Mouse (Mus musculus) kidney, embryonic 15.5 days (tissue): ENCODE data around the gene Acads. TPM values are rescaled to one million over a fixed set of nuclear protein-coding genes. Genes with fewer than 3 reads are reported as not detected.
A peak's percentile ranks its signal among the peaks of the same experiment; 100 is the strongest.

ENCODE experiments used
- ATAC-seq: fragments of 200-750 bp; cut with Nextera tagmentation; replicated peaks from 2 replicates; pipeline ENCODE4 v1.8.0; 2017; ENCODE audit warnings: moderate TSS enrichment; ENCODE audit not compliant: low FRiP score
- H3K27ac ChIP-seq: fragments of 300-500 bp; sonication (generic); 2 replicates; pipeline ENCODE4 v1.5.1; 2015; ENCODE audit warnings: mild to moderate bottlenecking, inconsistent platforms
- H3K27me3 ChIP-seq: fragments of 300-500 bp; sonication (generic); 2 replicates; pipeline ENCODE4 v1.6.1; 2015; ENCODE audit warnings: inconsistent platforms
- H3K36me3 ChIP-seq: fragments of 300-500 bp; sonication (generic); 2 replicates; pipeline ENCODE4 v1.6.1; 2015; ENCODE audit warnings: inconsistent platforms
- H3K4me1 ChIP-seq: fragments of 300-500 bp; sonication (generic); 2 replicates; pipeline ENCODE4 v1.6.1; 2015; ENCODE audit warnings: inconsistent platforms
- H3K4me2 ChIP-seq: fragments of 300-500 bp; sonication (generic); 2 replicates; pipeline ENCODE4 v1.6.1; 2015; ENCODE audit warnings: moderate library complexity, mild to moderate bottlenecking, inconsistent platforms
- H3K4me3 ChIP-seq: fragments of 300-500 bp; sonication (generic); replicated peaks from 2 replicates; pipeline ENCODE4 v1.5.1; 2015; ENCODE audit warnings: mild to moderate bottlenecking, inconsistent platforms
- H3K9ac ChIP-seq: fragments of 300-500 bp; sonication (generic); 2 replicates; pipeline ENCODE4 v1.6.1; 2015; ENCODE audit warnings: mild to moderate bottlenecking, inconsistent platforms
- H3K9me3 ChIP-seq: fragments of 300-500 bp; sonication (generic); replicated peaks from 2 replicates; pipeline ENCODE4 v1.6.1; 2016; ENCODE audit warnings: inconsistent platforms
- WGBS: fragments of 180-500 bp; shearing (Covaris S2); methylation state at CpG from one replicate; pipeline ENCODE4 v1.1.7; 2015; ENCODE audit warnings: mixed read lengths; 5-methylcytosine and 5-hydroxymethylcytosine counted together
- polyA plus RNA-seq: library from polyadenylated mRNA; unstranded; fragments of >200 nt; fragmentation: Nextera tagmentation; extraction: Ambion mirVana; gene quantifications from 2 replicates; pipeline ENCODE4 v1.2.1, GENCODE M21; 2015

Gene Acads
- polyA plus RNA-seq, 1 experiment from 2014 or later: 94.7 TPM

DNA sequence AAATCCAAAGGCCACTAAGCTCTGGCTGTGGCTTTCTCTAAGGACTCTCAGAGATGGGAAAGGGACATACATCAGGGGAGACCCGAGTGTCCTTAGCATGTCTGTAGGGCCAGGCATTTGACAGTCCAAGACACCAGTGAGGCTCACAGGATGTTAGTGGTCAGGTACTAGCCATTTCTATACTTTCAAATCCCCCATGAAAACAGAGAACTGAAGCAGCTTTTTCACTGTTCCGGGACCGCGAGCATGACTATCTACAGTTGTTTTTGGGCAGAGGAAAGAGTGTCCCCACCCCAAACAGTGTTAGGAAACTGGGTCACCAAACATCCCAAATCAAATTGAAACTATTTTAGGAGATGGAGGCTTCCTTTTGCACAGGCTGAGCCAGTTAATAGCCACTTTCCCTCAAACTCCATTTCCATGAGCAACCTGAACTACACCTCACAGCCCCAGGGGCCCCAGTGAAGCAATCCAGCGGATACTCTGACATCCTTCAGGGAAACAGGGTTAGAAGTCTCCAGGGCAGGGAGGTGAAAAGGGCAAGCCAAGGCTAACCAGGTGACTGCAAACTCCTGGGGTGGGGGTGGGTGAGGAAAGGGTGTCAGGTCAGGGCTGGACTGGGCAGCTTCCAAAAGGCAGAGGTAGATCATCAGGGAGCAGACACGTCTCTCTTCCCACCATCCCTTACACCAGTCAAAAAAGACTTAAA, 14.4 kb upstream of the Acads start:
- Histone ChIP-seq H3K4me2 (peak overlapping the region; percentile 95), H3K4me1 (peaks cover 18% of the 10 kb centered on the region), H3K9me3 (no peaks in the 10 kb centered on the region), H3K9ac (peak overlapping the region; percentile 76), H3K36me3 (peaks cover 20% of the 10 kb centered on the region), H3K27ac (no peak overlapping the region), H3K4me3 (peak overlapping the region; percentile 92), H3K27me3 (no peaks in the 10 kb centered on the region)
- no peak for ATAC-seq
- 51% methylated on average over 6 of the region's 6 CpGs for WGBS

DNA sequence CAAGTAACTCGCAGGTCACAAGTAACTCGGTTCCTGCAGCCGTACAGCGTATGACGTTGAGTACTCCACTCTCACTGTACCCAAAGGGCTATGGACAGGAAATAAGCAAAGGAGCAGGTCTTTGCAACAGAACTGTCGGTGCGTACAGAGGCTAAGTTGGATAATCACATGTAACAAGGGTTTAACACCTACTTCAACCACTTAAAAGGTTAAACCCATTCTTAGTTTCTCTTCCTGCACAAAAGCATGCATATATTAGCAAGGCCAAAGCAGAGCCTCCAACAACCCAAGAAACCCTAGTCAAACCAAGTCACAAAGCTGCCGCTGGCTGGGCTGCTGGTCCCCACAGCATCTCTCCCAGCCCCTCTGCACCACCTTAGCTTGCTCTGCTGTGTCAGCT, 13.3 kb upstream of the Acads start:
- WGBS: 91% methylated on average over 8 of the region's 8 CpGs
- ATAC-seq: no peak
- Histone ChIP-seq H3K4me3 (0 out of 2 replicates have a peak overlapping the region, but pooled peaks have one; percentile 92), H3K4me1 (peaks cover 23% of the 10 kb centered on the region), H3K36me3 (peaks cover 31% of the 10 kb centered on the region), H3K27me3 (no peaks in the 10 kb centered on the region), H3K27ac (no peak overlapping the region), H3K9me3 (no peaks in the 10 kb centered on the region), H3K4me2 (peak overlapping the region; percentile 95; the same call in 1 of the 2 replicates), H3K9ac (no peak overlapping the region)

DNA sequence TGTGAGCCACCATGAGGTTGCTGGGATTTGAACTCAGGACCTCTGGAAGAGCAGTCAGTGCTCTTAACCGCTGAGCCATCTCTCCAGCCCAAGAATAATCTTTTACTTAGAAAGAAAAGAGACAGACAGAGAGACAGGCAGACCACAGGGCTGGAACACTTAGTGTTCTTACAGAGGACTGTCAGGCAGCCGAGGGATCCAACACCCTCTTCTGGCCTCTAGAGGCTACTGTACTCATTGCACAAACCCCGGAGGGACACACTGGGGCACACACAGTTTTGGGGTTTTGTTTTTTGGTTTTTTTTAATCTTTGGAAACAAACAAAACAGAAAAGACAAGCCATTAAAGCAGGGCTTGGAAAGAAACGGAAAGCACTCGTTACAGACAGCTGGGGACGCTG, 10.2 kb upstream of the Acads start:
- H3K9ac ChIP-seq: no peak overlapping the region
- no peak overlapping the region for H3K27ac ChIP-seq
- peaks cover 42% of the 10 kb centered on the region for H3K4me1 ChIP-seq
- ATAC-seq: no peak
- H3K36me3 ChIP-seq: peaks cover 59% of the 10 kb centered on the region
- H3K4me3 ChIP-seq: no peak overlapping the region
- 86% methylated on average over 6 of the region's 6 CpGs for WGBS
- no peaks in the 10 kb centered on the region for H3K9me3 ChIP-seq
- no peak overlapping the region for H3K4me2 ChIP-seq
- H3K27me3 ChIP-seq: no peaks in the 10 kb centered on the region

DNA sequence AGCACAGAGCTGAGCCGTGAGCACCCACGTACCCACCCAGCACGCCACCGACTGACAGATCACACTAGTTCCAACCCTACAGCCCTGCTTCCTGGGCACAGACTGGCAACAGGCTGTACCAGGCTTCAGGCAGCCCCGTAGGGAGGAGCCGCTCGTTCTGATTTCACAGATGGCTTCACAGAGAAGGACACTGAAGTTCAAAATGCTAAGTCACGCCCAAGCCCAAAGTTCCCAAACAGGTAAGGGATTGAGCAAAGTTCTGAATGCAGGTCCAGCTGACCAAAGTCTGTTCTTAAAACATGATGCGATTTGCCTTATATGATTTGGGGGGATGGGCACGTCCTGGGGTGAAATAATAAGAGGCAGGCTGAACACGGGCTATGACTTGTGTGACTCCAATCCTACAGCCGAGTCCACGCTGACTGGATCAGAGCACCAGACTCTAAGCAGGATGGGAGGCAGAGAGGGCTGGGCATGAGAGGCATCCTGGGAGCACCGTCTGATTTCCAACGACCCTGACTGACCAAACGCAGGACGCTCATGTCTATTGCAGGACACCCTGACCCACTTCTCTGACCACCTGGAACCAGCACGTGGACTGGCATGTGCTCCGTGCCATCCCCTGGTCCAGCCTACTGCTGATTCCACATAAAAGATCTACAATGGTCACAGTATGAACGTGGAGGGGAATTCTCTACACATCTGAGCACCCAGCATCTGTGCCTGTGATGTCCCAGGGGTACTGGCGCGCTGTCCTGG, 8.5 kb upstream of the Acads start:
- H3K27ac ChIP-seq: no peak overlapping the region
- H3K36me3 ChIP-seq: peaks cover 73% of the 10 kb centered on the region
- no peak overlapping the region for H3K9ac ChIP-seq
- no peak overlapping the region for H3K4me2 ChIP-seq
- WGBS: 81% methylated on average over 22 of the region's 22 CpGs
- no peaks in the 10 kb centered on the region for H3K9me3 ChIP-seq
- H3K27me3 ChIP-seq: no peaks in the 10 kb centered on the region
- ATAC-seq: no peak
- peaks cover 26% of the 10 kb centered on the region for H3K4me1 ChIP-seq
- H3K4me3 ChIP-seq: no peak overlapping the region

DNA sequence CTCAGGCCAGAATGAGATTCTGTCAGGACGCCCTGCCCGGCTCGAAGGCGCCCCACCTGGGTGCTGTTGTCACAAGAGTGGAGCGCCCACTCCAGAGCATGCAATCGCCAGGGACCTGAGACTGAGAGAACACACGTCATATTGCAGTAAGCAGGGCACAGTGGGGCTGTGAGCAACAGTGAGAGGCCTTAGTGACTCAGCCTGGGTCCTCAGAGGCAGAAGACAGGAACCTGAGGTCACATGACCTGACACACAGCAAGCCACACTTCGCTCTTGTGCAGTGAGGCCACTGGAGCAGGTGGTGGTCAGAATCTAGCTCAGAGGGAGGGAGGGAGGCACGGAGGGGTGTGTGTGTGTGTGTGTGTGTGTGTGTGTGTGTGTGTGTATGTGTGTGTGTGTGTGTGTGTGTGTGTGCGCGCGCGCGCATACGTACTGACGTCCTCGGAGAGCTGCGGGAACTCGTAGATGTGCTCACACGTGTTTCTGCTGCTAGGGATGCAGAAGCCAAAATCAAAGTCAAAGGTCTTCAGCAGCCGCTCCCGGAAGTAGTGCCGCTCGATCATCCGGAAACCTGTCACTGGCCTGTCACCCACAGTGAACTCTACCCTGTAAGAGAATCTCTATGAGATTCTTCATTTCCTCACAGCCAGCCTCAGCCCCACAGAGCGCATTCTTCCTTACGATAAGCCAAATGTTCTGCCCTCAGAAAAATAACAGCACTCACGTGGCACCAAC, 7.6 kb upstream of the Acads start:
- Histone ChIP-seq H3K27me3 (no peaks in the 10 kb centered on the region), H3K27ac (no peak overlapping the region), H3K4me2 (no peak overlapping the region), H3K9me3 (no peaks in the 10 kb centered on the region), H3K4me1 (peaks cover 25% of the 10 kb centered on the region), H3K9ac (no peak overlapping the region), H3K4me3 (no peak overlapping the region), H3K36me3 (peaks cover 81% of the 10 kb centered on the region)
- ATAC-seq: no peak
- 77% methylated on average over 28 of the region's 28 CpGs for WGBS

DNA sequence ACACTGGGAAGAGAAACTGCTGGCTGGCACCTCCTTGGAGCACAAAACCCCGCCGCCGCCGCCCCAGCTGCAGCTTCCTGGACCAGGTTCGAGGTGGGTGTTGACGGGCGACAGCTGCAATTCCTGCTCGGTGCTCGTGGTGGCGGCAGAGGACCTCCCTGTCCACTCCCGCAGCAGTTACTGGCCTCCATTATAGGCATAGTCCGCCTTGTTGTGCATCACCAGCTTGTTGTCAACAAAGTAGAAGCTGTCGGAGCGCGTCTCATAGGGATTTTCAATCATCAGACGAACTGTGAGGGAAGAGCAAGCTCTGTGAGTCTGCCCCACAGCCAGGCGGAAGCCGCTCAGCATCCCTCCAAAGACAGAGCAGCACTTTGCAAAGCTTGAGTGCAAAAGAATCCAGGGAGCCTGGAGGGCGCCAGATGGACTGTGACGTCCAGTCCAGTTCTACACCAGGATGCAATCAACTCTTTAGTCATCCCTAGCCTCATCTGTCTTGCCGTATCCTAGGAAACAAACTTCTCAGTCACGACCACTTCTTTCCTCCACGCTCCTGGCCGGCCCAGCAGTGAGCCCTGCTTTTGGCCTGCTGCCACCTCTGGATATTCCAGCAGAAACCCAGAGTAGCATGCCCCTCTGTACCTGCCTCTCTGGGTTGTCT, 6.2 kb upstream of the Acads start:
- no peaks in the 10 kb centered on the region for H3K27me3 ChIP-seq
- no peak overlapping the region for H3K9ac ChIP-seq
- H3K27ac ChIP-seq: peak overlapping the region; percentile 66
- peaks cover 25% of the 10 kb centered on the region for H3K4me1 ChIP-seq
- H3K4me2 ChIP-seq: peak overlapping the region; percentile 14; the same call in 1 of the 2 replicates
- peaks cover 77% of the 10 kb centered on the region for H3K36me3 ChIP-seq
- no peak overlapping the region for H3K4me3 ChIP-seq
- ATAC-seq: peak; percentile 68
- no peaks in the 10 kb centered on the region for H3K9me3 ChIP-seq
- 20% methylated on average over 24 of the region's 24 CpGs for WGBS

DNA sequence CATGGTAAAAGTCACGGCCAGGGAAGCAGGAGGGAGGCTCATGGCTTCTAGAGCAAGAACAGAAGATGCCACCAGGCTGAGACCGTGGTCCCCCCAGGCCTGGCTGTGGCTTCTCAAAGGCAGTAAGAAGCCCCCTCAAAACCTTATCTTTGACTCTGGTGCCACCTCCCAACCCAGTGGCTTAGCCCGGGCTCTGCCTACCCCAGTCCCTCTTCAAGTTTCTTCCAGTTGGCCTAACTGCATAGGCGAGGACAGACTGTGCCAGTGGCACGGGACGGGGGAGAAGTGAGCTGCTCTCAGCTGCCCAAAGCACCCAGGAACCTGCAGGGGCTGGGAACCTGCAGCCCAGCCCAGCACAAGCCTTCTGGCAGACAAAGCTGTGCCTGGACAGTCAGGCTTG, 5.5 kb upstream of the Acads start:
- Histone ChIP-seq H3K36me3 (peaks cover 71% of the 10 kb centered on the region), H3K27ac (no peak overlapping the region), H3K4me3 (no peak overlapping the region), H3K27me3 (no peaks in the 10 kb centered on the region), H3K9ac (no peak overlapping the region), H3K9me3 (no peaks in the 10 kb centered on the region), H3K4me2 (no peak overlapping the region), H3K4me1 (peaks cover 25% of the 10 kb centered on the region)
- no peak for ATAC-seq
- WGBS: 93% methylated on average over 6 of the region's 6 CpGs

DNA sequence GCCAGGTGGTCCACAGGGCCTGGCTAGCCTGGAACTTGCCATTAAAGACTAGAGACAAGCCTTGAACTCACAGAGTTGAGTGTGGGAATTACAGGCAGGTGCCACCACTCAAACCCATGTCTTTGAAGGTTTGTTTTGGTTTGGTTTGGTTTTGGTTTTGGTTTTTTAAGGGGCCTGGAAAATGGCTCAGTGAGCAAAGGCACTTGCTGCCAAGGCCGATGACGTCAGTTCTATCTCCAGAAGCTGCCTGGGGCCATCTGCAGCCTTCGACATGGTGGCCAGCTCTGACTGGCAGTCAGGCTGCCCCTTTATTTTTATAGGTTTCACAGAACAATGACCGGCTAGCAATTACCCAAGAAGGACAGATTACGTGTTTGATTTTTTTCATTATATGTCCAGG, 1.8 kb upstream of the Acads start:
- no peak overlapping the region for H3K27ac ChIP-seq
- H3K36me3 ChIP-seq: peaks cover 53% of the 10 kb centered on the region
- ATAC-seq: no peak
- H3K27me3 ChIP-seq: no peaks in the 10 kb centered on the region
- no peak overlapping the region for H3K9ac ChIP-seq
- WGBS: 75% methylated on average over 5 of the region's 5 CpGs
- no peaks in the 10 kb centered on the region for H3K9me3 ChIP-seq
- H3K4me2 ChIP-seq: no peak overlapping the region
- peaks cover 24% of the 10 kb centered on the region for H3K4me1 ChIP-seq
- no peak overlapping the region for H3K4me3 ChIP-seq

DNA sequence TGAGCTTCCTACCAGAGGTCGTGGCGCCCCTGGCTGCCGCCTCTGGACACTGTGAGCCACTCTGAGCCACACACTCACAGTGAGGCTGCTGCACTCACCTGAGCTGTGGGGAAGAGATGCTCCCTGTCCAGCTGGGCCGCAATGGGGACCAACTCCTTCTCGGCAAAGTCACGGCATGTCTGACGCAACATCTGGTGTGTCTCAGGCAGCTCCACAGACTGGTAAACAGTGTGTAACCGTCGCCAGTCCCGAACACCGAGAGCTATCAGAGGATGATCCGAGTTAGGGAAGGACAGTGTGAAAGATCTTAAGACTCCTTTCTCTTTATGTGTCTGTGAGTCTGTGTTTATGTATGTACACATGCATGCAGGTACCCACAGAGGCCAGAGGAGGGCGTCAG, 1.7 kb downstream of the Acads start:
- no peak for ATAC-seq
- H3K9me3 ChIP-seq: no peaks in the 10 kb centered on the region

DNA sequence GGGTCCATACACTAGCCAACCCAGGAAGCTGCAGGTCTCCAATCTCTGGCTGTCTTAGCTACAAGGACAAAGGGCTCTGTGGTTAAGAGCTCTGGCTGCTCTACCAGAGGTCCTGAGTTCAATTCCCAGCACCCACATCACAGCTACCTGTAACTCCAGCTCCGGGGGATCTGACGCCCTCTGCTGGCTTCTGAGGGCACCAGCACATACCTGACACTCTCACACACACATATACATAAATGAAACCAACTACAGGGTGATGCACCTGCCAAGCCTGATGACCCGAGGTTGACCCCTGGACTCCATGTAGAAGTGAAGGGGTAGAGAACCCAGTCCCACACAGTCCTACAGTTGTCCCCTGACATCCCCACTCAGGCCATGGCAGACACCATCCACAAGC, 2.7 kb downstream of the Acads start:
- no peak overlapping the region for H3K9ac ChIP-seq
- ATAC-seq: no peak

More for the DNA sequence above, 1.7 kb downstream of the Acads start:
- Histone ChIP-seq H3K4me2 (no peak overlapping the region), H3K27ac (no peak overlapping the region), H3K4me1 (peaks cover 16% of the 10 kb centered on the region), H3K9ac (no peak overlapping the region), H3K36me3 (peaks cover 43% of the 10 kb centered on the region), H3K4me3 (no peak overlapping the region), H3K27me3 (no peaks in the 10 kb centered on the region)
- 89% methylated on average over 13 of the region's 13 CpGs for WGBS

DNA sequence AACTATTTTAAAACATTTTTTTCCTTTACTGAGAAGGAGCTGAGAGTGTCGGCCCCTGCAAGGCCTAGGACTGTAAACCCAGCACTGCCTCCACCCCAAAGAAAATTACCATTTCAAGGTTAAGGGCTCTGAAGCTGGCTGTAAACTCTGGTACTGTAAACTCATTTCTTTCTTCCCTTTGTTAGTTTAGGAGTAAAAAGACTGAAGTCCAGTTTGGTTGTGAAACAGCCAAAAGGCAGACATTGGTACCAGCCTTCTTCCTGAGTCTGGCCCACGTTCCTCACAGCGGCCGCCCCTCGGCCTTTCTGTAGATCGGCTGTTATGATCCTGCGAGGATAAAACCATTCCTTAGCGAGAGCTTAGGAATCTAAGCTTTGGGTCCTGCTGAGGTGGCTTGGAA, 4.6 kb downstream of the Acads start:
- H3K9me3 ChIP-seq: no peaks in the 10 kb centered on the region
- no peak overlapping the region for H3K4me2 ChIP-seq
- no peak overlapping the region for H3K4me3 ChIP-seq
- no peaks in the 10 kb centered on the region for H3K27me3 ChIP-seq
- no peak for ATAC-seq
- peaks cover 60% of the 10 kb centered on the region for H3K36me3 ChIP-seq
- H3K9ac ChIP-seq: no peak overlapping the region
- no peak overlapping the region for H3K27ac ChIP-seq
- WGBS: 90% methylated on average over 8 of the region's 8 CpGs
- peaks cover 15% of the 10 kb centered on the region for H3K4me1 ChIP-seq

More for the DNA sequence above, 2.7 kb downstream of the Acads start:
- Histone ChIP-seq H3K36me3 (peaks cover 47% of the 10 kb centered on the region), H3K27ac (no peak overlapping the region), H3K4me3 (no peak overlapping the region), H3K4me1 (peaks cover 16% of the 10 kb centered on the region), H3K9me3 (no peaks in the 10 kb centered on the region), H3K27me3 (no peaks in the 10 kb centered on the region), H3K4me2 (no peak overlapping the region)
- WGBS: 87% methylated on average over 3 of the region's 3 CpGs
